Mouse (Mus musculus): Measurements from ENCODE around the gene Bmp7. TPM values are rescaled to one million over a fixed set of nuclear protein-coding genes. Genes with fewer than 3 reads are reported as not detected.
A peak's percentile ranks its signal among the peaks of the same experiment; 100 is the strongest.

Bmp7 gene
- polyA plus RNA-seq, 1 experiment from 2014 or later: 54.2 TPM

GRCm38 (mm10) chr2:172951976-172952375 lies 11.9 kb upstream of the Bmp7 start:
- ATAC-seq (ENCODE audit: low FRiP score, low TSS enrichment): no peak
- Histone ChIP-seq H3K27ac (ENCODE audit: low read depth, low read length) (no peak overlapping the region), H3K9ac (ENCODE audit: low read depth, low read length) (no peak overlapping the region), H3K27me3 (ENCODE audit: control insufficient read depth, insufficient read depth, low read length) (no peaks in the 10 kb centered on the region), H3K36me3 (ENCODE audit: control insufficient read depth, insufficient read depth, low read length) (no peaks in the 10 kb centered on the region), H3K9me3 (ENCODE audit: control insufficient read depth, low read length) (peaks cover 11% of the 10 kb centered on the region; the same call in 1 of the 2 replicates), H3K4me1 (ENCODE audit: control insufficient read depth, insufficient read depth, low read length) (0 out of 2 replicates have a peak, but pooled peaks cover 3% of the 10 kb centered on the region), H3K4me2 (replicated peaks; ENCODE audit: low read depth, low read length) (no peak overlapping the region), H3K4me3 (ENCODE audit: low read length) (no peak overlapping the region)
- WGBS: 87% methylated on average over 2 of the region's 2 CpGs

GRCm38 (mm10) chr2:172950722-172951121 lies 10.6 kb upstream of the Bmp7 start:
- H3K4me1 ChIP-seq (ENCODE audit: control insufficient read depth, insufficient read depth, low read length): 0 out of 2 replicates have a peak, but pooled peaks cover 3% of the 10 kb centered on the region
- H3K36me3 ChIP-seq (ENCODE audit: control insufficient read depth, insufficient read depth, low read length): no peaks in the 10 kb centered on the region
- H3K4me2 ChIP-seq (replicated peaks; ENCODE audit: low read depth, low read length): no peak overlapping the region
- H3K4me3 ChIP-seq (ENCODE audit: low read length): no peak overlapping the region
- no peak overlapping the region for H3K27ac ChIP-seq (ENCODE audit: low read depth, low read length)
- 57% methylated on average over 11 of the region's 11 CpGs for WGBS
- H3K27me3 ChIP-seq (ENCODE audit: control insufficient read depth, insufficient read depth, low read length): no peaks in the 10 kb centered on the region
- ATAC-seq (ENCODE audit: low FRiP score, low TSS enrichment): no peak
- no peak overlapping the region for H3K9ac ChIP-seq (ENCODE audit: low read depth, low read length)
- H3K9me3 ChIP-seq (ENCODE audit: control insufficient read depth, low read length): peaks cover 4% of the 10 kb centered on the region; the same call in 1 of the 2 replicates

GRCm38 (mm10) chr2:172950119-172950676 lies 10.1 kb upstream of the Bmp7 start:
- H3K36me3 ChIP-seq (ENCODE audit: control insufficient read depth, insufficient read depth, low read length): no peaks in the 10 kb centered on the region
- 75% methylated on average over 9 of the region's 9 CpGs for WGBS
- no peak for ATAC-seq (ENCODE audit: low FRiP score, low TSS enrichment)
- no peak overlapping the region for H3K9ac ChIP-seq (ENCODE audit: low read depth, low read length)
- peaks cover 4% of the 10 kb centered on the region; the same call in 1 of the 2 replicates for H3K9me3 ChIP-seq (ENCODE audit: control insufficient read depth, low read length)
- H3K4me2 ChIP-seq (replicated peaks; ENCODE audit: low read depth, low read length): no peak overlapping the region
- no peaks in the 10 kb centered on the region for H3K27me3 ChIP-seq (ENCODE audit: control insufficient read depth, insufficient read depth, low read length)
- no peak overlapping the region for H3K4me3 ChIP-seq (ENCODE audit: low read length)
- H3K27ac ChIP-seq (ENCODE audit: low read depth, low read length): no peak overlapping the region
- H3K4me1 ChIP-seq (ENCODE audit: control insufficient read depth, insufficient read depth, low read length): 0 out of 2 replicates have a peak, but pooled peaks cover 3% of the 10 kb centered on the region

- H3K9ac ChIP-seq (ENCODE audit: low read depth, low read length): no peak overlapping the region
- no peaks in the 10 kb centered on the region for H3K27me3 ChIP-seq (ENCODE audit: control insufficient read depth, insufficient read depth, low read length)
- 0 out of 2 replicates have a peak, but pooled peaks cover 3% of the 10 kb centered on the region for H3K4me1 ChIP-seq (ENCODE audit: control insufficient read depth, insufficient read depth, low read length)
- H3K9me3 ChIP-seq (ENCODE audit: control insufficient read depth, low read length): peaks cover 4% of the 10 kb centered on the region; the same call in 1 of the 2 replicates
- H3K4me2 ChIP-seq (replicated peaks; ENCODE audit: low read depth, low read length): no peak overlapping the region
- no peak for ATAC-seq (ENCODE audit: low FRiP score, low TSS enrichment)
- 40% methylated on average over 5 of the region's 5 CpGs for WGBS
- H3K4me3 ChIP-seq (ENCODE audit: low read length): no peak overlapping the region
- H3K36me3 ChIP-seq (ENCODE audit: control insufficient read depth, insufficient read depth, low read length): no peaks in the 10 kb centered on the region
- no peak overlapping the region for H3K27ac ChIP-seq (ENCODE audit: low read depth, low read length)
These were observed 8.9 kb upstream of the Bmp7 start for GRCm38 (mm10) chr2:172949051-172949450.

- H3K4me2 ChIP-seq (replicated peaks; ENCODE audit: low read depth, low read length): peak overlapping the region; percentile 91
- peaks cover 8% of the 10 kb centered on the region; the same call in 1 of the 2 replicates for H3K27me3 ChIP-seq (ENCODE audit: control insufficient read depth, insufficient read depth, low read length)
- no peaks in the 10 kb centered on the region for H3K36me3 ChIP-seq (ENCODE audit: control insufficient read depth, insufficient read depth, low read length)
- H3K9me3 ChIP-seq (ENCODE audit: control insufficient read depth, low read length): no peaks in the 10 kb centered on the region
- peak overlapping the region; percentile 92 for H3K27ac ChIP-seq (ENCODE audit: low read depth, low read length)
- peak; percentile 50; the same call in 1 of the 2 replicates for ATAC-seq (ENCODE audit: low FRiP score, low TSS enrichment)
- peaks cover 24% of the 10 kb centered on the region for H3K4me1 ChIP-seq (ENCODE audit: control insufficient read depth, insufficient read depth, low read length)
- 3% methylated on average over 12 of the region's 13 CpGs for WGBS
- H3K4me3 ChIP-seq (ENCODE audit: low read length): peak overlapping the region; percentile 63
- H3K9ac ChIP-seq (ENCODE audit: low read depth, low read length): peak overlapping the region; percentile 67; the same call in 1 of the 2 replicates
These were observed 660 bp upstream of the Bmp7 start for GRCm38 (mm10) chr2:172940799-172941163.

- peak overlapping the region; percentile 67 for H3K9ac ChIP-seq (ENCODE audit: low read depth, low read length)
- H3K4me2 ChIP-seq (replicated peaks; ENCODE audit: low read depth, low read length): peak overlapping the region; percentile 91
- H3K9me3 ChIP-seq (ENCODE audit: control insufficient read depth, low read length): no peaks in the 10 kb centered on the region
- H3K36me3 ChIP-seq (ENCODE audit: control insufficient read depth, insufficient read depth, low read length): no peaks in the 10 kb centered on the region
- under 1% methylated on average over 26 of the region's 26 CpGs for WGBS
- peak overlapping the region; percentile 63 for H3K4me3 ChIP-seq (ENCODE audit: low read length)
- peak overlapping the region; percentile 92 for H3K27ac ChIP-seq (ENCODE audit: low read depth, low read length)
- peaks cover 8% of the 10 kb centered on the region; the same call in 1 of the 2 replicates for H3K27me3 ChIP-seq (ENCODE audit: control insufficient read depth, insufficient read depth, low read length)
- no peak for ATAC-seq (ENCODE audit: low FRiP score, low TSS enrichment)
- peaks cover 35% of the 10 kb centered on the region for H3K4me1 ChIP-seq (ENCODE audit: control insufficient read depth, insufficient read depth, low read length)
These were observed 500 bp downstream of the Bmp7 start for GRCm38 (mm10) chr2:172939639-172940002.

- under 1% methylated on average over 57 of the region's 57 CpGs for WGBS
- ATAC-seq (ENCODE audit: low FRiP score, low TSS enrichment): no peak
- peak overlapping the region; percentile 92; the same call in 1 of the 2 replicates for H3K27ac ChIP-seq (ENCODE audit: low read depth, low read length)
- H3K27me3 ChIP-seq (ENCODE audit: control insufficient read depth, insufficient read depth, low read length): peaks cover 8% of the 10 kb centered on the region; the same call in 1 of the 2 replicates
- peak overlapping the region; percentile 63 for H3K4me3 ChIP-seq (ENCODE audit: low read length)
- H3K4me1 ChIP-seq (ENCODE audit: control insufficient read depth, insufficient read depth, low read length): peaks cover 42% of the 10 kb centered on the region
- H3K9ac ChIP-seq (ENCODE audit: low read depth, low read length): peak overlapping the region; percentile 67
- H3K9me3 ChIP-seq (ENCODE audit: control insufficient read depth, low read length): no peaks in the 10 kb centered on the region
- H3K36me3 ChIP-seq (ENCODE audit: control insufficient read depth, insufficient read depth, low read length): no peaks in the 10 kb centered on the region
- peak overlapping the region; percentile 91 for H3K4me2 ChIP-seq (replicated peaks; ENCODE audit: low read depth, low read length)
These were observed 1.1 kb downstream of the Bmp7 start for GRCm38 (mm10) chr2:172938761-172939638.

- WGBS: 24% methylated on average over 12 of the region's 12 CpGs
- ATAC-seq (ENCODE audit: low FRiP score, low TSS enrichment): no peak
These were observed 2.6 kb downstream of the Bmp7 start for GRCm38 (mm10) chr2:172937326-172938190.

More at GRCm38 (mm10) chr2:172937326-172938190, 2.6 kb downstream of the Bmp7 start:
- Histone ChIP-seq H3K36me3 (ENCODE audit: control insufficient read depth, insufficient read depth, low read length) (no peaks in the 10 kb centered on the region), H3K27me3 (ENCODE audit: control insufficient read depth, insufficient read depth, low read length) (peaks cover 3% of the 10 kb centered on the region; the same call in 1 of the 2 replicates), H3K4me3 (ENCODE audit: low read length) (peak overlapping the region; percentile 63), H3K9ac (ENCODE audit: low read depth, low read length) (peak overlapping the region; percentile 67), H3K9me3 (ENCODE audit: control insufficient read depth, low read length) (no peaks in the 10 kb centered on the region), H3K4me1 (ENCODE audit: control insufficient read depth, insufficient read depth, low read length) (peaks cover 50% of the 10 kb centered on the region), H3K27ac (ENCODE audit: low read depth, low read length) (peak overlapping the region; percentile 25), H3K4me2 (replicated peaks; ENCODE audit: low read depth, low read length) (peak overlapping the region; percentile 91)
